Mouse (Mus musculus) heart, postnatal 10 days (tissue): ENCODE data around the gene Itgb1. TPM values are rescaled to one million over a fixed set of nuclear protein-coding genes. Genes with fewer than 3 reads are reported as not detected.

Source experiments
- DNase-seq, 2 experiments: peaks; one replicate each; pipeline ENCODE4 v3.0.0; 2021
- intact Hi-C: fragments of 180-260 bp; cut with DNase I; formaldehyde crosslinking; loops from one replicate; pipeline ENCODE4 v1.15.1; 2025
- total RNA-seq, 2 experiments: library from RNA; stranded (reverse); gene quantifications; 2 replicates each; pipeline ENCODE4 v1.2.3; 2021

Itgb1 gene
- total RNA-seq, 2 experiments from 2014 or later, result 605 to 612 TPM

DNA sequence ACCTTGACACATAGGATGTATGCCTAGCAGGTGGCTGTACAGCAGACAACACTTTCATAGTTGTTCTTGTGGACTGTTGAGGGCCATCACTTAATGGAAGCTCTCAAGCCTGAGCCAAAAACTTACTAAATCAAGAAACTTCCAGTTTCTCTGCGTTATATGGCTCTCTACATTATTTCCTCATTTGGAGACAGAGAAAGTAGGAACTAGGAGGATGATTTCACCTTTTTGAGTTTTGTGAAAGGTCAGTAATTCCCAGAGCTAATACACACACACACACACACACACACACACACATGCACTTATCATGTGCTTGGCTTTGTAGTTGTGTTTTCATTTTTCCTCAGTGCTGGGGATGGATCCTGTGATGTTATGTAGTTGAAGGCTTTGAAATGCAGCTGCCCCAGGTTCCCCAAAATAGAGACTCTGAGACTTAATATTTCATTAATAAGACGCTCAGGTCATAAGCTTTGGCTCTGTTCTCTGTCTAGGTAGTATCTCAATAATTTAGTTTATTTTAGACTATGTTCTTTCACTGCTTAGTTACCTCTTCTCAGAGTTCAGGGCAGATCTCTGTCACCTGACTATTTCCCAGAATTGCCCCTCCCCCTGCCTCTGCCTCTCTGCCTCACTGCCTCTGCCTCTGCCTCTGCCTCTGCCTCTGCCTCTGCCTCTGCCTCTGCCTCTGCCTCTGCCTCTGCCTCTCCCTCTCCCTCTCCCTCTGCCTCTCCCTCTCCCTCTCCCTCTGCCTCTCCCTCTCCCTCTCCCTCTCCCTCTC lies 4.7 kb upstream of the Itgb1 start:
- DNase-seq, result no peak
- intact Hi-C loops, result no loop called here

DNA sequence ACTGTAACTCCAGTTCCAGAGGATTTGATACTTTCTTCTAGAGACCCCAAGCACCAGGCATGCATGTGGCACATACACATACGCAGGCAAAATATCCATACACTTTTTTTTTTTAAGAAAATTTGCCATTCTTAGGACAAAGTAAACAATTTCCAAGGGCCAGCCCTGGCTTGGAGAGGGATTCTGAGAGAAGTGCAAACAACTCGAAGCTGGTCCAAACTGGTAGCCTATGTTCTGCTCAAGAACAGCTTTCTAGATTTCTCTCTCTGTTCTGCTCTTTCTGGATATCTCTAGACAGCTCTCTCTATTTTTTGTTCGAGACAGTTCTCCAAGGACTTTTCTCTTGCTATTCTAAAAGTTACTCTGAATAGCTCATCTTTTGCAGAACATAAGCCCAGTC lies 3.5 kb upstream of the Itgb1 start:
- intact Hi-C loops, result no loop called here
- DNase-seq, result no peak

DNA sequence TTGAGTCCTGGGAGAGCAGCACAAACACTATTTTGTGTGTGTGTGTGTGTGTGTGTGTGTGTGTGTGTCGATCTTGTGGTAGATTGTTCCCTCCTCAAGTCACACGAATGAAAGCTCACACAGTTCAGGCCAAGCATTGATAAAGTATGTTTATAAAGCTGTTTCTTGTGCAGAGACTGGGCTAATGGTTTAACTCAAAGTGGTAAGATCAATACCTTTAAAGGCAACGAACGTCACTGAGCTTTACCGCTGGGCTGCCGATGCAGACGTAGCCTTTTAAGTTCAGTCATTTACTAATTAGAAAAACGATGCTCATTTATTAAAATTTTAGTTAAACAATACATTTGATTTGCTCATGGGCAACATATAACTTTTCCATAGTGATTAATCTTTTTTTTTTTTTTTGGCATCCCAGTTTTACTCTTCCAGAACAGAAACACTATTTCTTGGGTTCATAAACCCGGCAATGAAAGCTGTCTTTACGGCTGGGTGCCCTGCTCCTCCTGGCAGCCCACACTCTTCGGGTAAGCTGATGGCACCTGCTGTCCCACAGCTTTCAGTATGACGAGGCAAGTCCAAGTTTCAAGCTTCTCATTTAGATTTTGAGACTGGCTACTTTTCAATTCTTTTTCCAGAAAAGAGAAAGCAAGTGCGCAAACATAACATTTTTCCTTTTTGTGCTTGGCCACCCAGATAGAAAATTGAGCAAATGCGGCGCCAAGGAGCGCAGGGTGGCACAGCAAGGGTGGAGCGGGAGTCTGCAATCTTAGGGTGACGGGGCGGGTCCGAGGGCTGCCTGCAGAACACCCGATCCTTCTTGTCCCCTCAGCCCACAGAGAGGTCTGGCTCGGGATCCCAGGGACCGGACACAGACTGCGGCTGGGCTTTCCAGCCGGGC lies 596 bp upstream of the Itgb1 start:
- intact Hi-C loops, result loop anchor here (1.0 kb wide), 1 partner anchor 31 kb away; no protein-coding TSS in a partner anchor

DNA sequence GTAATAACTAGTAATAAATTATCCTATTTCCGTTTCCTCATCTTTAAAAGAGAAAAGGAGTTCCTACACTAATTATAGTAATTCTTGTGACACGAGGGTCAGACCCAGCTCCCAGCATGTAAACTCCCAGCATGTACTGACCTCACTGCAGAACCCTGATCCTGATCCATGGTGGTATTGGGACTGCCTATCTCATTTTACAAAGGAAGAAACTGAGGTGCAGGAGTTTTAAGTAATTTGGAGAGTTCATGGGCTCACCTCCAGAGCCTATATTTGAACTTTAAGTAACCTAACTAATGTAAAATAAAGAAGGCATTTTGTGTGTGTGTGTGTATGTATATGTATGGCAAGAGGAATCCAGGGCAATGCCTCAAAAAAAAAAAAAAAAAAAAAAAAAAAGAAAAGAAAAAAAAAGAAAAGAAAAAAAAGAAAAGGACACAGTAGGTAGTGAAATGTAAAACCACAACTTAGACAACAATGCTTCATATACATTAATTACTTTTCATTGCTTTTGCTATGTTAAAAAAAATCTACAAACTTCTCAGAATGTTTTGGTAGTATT lies 1.1 kb downstream of the Itgb1 start:
- intact Hi-C loops, result loop anchor here (2.0 kb wide), 2 partner anchors 16 to 24 kb away; no protein-coding TSS in a partner anchor
- DNase-seq, result no peak

More for the DNA sequence above, 596 bp upstream of the Itgb1 start:
- DNase-seq, result peak in 1 of 2 experiments; percentile 31

DNA sequence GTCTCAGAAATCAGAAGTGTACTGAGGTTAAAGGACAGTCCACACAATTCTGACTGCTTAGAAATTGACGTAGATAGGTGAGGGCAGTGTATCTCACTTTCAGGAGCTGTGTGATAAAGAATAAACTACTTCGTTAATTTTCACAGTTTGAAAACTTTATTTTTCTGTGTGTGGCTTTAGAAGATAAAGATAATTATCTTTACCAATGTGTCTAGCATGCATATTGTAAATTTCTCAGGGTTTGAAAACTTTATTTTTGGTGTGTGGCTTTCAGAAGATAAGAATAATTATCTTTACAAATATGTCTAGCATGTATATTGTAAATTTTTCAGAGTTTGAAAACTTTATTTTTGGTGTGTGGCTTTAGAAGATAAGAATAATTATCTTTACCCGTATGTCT lies 3.2 kb downstream of the Itgb1 start:
- no peak for DNase-seq
- intact Hi-C loops, result no loop called here

DNA sequence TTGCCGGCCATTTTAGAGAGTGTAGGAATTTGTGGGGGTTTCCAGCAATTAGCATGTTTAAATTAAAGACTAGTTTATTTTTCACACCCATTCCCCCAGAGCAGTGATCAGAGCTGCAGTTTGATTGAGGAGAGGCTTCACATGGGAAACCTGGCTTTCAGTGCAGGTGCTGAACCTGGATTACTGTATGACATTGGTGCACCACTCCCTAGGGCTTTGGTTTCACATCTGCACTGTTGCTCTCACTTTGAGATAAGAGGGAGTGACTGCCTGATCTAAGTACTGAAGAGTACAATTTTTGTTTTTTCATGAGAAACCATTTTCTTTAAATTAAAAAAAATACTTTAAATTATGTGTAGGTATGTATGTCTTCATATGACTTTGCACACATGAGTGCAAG lies 4.6 kb downstream of the Itgb1 start:
- no peak for DNase-seq
- intact Hi-C loops, result no loop called here

DNA sequence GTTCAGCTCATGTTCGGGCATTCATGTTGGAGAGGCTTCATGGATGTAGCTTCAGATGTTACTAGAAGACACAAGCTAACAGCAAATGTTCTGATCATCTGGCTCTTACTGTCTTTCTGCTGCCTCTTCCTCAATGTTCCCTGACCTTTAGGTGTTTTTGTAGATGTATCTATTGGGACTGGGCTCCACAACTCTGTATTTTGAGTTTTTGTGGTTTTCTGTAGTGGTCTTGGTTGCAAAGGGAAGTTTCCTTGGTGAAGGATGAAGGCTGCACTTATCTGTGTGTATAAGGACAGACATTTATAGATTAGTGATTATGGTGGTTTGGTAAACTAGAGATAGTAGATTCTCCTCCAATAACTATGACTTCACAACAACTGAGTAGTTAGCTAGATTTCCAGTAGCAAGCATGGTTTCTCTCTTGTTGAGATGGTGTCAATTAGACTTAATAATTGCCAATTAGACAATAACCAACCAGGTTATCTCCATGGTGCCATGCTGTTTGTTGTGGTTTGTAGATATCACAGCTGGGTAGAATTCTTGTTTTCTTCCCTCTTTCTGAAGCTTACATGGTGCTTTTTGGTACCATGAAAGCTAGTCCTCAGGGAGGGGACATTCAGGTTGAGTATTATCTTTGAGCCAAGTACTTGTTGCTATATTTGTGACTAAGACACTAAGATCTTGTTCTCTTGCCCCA lies 11.4 kb downstream of the Itgb1 start:
- intact Hi-C loops, result no loop called here
- no peak for DNase-seq

DNA sequence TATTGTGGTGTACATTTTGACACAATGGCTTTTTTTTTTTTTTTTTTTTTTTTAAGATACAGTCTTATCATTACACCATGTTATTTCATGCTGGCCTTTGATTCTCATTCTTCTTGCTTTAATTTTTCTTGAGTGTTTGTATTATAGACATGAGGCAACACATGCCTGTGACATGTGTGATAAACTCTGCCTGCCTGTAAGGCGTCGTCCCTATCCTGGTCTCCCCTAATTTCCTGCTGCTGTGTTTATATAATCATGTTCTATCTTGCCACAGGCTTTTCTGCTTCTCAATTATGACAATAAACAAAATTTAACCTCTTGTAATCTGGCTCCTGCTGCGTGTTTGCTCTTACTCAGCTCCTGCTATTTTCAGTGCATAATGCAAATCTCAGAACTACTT lies 12.5 kb downstream of the Itgb1 start:
- no peak for DNase-seq
- intact Hi-C loops, result no loop called here

DNA sequence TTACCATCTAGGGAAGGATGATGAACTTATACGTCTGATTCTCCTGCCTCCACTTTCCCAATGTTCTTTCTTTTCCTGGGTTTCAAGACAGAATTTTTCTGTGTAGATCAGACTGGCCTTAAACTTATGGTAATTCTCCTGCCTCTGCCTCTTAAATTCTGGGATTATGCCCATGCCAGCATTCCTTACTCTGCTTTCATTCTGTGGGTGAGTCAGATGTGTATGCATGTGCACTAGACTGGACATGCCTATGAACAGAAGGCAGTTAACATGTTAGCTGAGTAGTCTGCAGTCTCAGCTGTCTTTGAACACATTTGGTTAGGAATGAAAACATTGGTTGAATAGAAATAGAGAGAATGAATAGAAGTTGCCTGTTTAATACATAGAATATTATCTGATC lies 18.9 kb downstream of the Itgb1 start:
- intact Hi-C loops, result no loop called here
- DNase-seq, result no peak

DNA sequence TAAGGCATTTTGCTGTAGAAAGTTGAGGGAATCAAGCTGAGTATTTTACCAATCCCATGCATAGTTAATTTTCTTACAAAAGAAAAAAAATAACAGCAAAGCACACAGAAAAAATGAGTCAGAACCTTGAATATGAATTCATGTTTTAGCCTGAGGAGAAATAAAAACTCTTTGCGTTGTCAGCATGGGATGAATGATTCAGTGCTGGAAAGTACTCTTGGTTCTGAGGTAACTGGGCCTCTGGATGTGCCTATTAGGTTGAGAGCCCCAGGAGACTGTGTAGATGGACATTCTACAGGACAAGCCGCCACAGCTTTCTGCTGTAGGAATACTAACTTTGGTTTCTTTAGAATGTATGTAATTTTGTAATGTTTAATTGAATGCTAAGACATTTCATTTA lies 19.4 kb downstream of the Itgb1 start:
- no peak for DNase-seq
- intact Hi-C loops, result loop anchor here (5.0 kb wide), 1 partner anchor 143 kb away; no protein-coding TSS in a partner anchor

DNA sequence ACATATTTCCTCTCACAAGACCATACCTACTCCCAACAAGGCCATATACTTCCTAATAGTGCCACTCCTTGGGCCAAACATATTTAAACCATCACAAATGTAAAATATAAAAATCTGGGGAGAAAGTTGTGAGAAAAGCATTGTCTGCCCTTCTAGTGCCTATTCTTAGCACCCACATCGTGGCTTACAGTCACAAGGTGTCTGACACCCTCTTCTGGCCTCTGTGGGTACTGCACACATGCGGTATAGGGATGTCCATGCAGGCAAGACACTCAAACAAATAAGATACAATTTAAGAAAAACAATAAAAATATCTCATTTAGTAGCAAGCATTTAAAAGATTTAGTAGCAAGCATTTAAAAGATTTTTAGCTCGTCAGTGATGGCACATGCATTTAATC lies 23.8 kb downstream of the Itgb1 start:
- peak; percentile 84 to 93 for DNase-seq

DNA sequence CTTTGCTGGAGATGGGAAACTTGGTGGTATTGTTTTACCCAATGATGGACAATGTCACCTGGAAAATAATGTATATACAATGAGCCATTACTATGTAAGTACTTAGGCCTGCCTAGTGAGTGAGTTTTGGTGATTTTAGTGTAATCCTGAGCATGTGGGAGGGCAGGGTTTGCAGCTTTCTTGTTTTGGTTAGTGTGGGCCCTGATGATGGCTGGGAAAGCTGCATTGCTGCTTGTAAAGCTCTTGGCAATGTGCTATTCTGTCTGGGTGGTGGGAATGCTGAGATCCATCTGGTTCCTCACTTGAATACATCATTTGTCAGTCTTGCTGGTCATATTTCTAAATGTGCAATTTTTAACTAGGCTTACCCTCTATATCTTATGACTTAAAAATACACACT lies 30.7 kb downstream of the Itgb1 start:
- intact Hi-C loops, result no loop called here
- no peak for DNase-seq

More for the DNA sequence above, 23.8 kb downstream of the Itgb1 start:
- intact Hi-C loops, result loop anchor here (1.0 to 5.0 kb wide), 3 partner anchors 14 to 147 kb away; no protein-coding TSS in a partner anchor

DNA sequence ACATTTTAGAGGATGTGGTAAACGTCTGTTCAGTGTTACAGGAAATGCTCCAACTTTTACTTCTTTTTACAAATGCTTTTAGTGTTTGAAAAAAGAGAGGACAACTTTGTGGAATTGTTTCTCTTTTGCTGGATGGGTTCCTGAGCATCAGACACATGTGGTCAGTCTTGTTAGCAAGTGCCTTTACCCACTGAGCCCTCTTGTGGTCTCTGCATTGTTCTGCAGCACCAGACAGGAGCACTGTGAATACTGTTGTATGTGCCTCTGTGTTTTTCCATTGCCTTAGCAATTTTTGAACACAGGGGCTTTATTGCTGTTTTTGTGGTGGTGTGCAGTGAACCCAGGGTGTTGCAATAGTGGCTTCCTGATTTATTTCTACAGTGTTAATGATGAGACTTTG lies 39.4 kb downstream of the Itgb1 start:
- intact Hi-C loops, result loop anchor here (1.0 kb wide), 1 partner anchor 73 kb away; no protein-coding TSS in a partner anchor
- peak; percentile 31 to 45 for DNase-seq

DNA sequence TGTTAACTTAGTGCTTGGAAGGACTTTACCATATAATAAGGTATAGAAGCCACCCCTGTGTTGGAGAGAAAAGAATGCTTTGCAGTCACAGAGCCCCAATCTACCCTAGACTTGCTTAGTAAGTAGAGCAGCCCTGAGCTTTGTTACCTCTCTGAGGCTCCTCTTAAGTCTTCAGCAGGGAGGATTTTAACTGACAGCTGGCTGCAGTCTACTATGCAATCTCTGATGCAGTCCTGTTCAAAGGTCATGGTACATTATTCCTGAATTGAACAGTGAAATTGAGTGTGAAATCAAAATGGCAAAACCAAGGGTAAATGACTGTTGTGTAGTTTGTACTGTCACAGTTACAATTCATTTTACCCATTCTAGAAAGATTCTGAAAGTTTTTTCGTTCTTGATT lies 41.8 kb downstream of the Itgb1 start:
- intact Hi-C loops, result no loop called here
- no peak for DNase-seq

DNA sequence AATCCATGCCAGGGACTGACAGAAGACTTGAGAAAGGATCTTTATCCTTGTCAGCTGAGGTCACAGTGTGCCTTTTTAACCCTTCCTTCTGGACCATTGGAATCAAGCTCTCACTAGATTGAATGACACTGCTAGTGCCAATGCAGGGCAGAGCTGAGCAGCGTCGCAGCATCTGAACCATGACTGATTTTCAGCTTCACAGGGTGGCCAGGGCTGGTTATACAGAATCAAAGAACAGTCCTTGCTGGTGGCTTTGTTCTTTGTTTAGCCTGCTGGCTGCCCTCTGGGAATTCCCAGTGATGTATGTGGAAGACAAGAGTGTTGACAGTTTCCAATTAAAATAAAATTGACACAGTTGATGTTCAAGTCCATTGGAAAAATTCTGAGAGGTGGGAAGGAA lies 46.8 kb downstream of the Itgb1 start:
- DNase-seq, result no peak
- intact Hi-C loops, result no loop called here

DNA sequence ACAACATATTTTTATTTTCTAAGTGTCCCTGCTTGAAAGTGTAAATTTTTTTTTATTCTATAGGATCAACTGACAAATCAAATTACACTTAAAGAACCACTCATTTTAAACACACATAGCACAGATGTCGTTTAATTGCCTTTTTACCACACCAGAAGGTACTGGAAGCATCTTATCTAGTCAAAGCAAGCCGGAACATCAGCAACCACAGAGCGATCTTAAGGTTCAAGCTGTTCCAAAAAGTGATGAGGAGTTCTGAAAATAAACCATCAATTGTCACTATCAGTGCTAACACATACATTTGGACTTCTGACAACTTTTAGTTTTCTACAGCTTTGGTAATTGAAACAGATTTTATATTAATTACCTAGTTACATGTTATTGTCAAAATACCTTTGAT lies 48.7 kb downstream of the Itgb1 start:
- intact Hi-C loops, result no loop called here
- no peak for DNase-seq

DNA sequence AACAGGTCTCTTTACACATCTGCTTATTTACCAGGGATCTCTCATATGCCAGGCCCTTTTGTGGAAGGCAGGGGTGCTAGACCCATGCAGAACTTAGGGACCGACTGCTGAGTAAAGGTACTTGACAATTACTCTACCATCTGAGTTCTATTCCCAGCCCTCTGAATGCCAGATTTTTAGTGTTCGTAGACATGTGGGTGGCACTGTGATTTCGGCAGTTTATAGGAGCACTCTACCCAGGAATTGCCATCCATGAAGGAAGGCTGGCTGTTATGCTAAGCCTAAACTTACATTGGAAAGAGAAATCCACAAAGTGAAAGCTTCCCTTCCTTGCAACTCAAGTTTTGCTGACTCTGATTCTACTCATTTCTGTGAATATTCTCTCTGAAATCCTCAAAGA lies 50.2 kb downstream of the Itgb1 start:
- intact Hi-C loops, result no loop called here
- DNase-seq, result no peak
